Mouse (Mus musculus): Measurements from ENCODE around the gene Tssk3.
"Not testable (repeated sequence)": the region's sequence is repeated elsewhere in the genome, so short reads cannot be mapped to it uniquely, and the experiment has no call there.

- not testable (repeated sequence) for TF ChIP-seq CTCF (IDR thresholded peaks at IDR 0.05; ENCODE audit: low read depth, low read length); POLR2A (IDR thresholded peaks at IDR 0.05; ENCODE audit: borderline replicate concordance, low read depth, low read length)
Measured at GRCm38 (mm10) chr4:129528901-129529300, 38.1 kb upstream of the Tssk3 start.

Data from bone marrow macrophage, adult 2 months (primary cell).